16 mouse cellular contexts compared by ENCODE assay signal in the genomic region with DNA sequence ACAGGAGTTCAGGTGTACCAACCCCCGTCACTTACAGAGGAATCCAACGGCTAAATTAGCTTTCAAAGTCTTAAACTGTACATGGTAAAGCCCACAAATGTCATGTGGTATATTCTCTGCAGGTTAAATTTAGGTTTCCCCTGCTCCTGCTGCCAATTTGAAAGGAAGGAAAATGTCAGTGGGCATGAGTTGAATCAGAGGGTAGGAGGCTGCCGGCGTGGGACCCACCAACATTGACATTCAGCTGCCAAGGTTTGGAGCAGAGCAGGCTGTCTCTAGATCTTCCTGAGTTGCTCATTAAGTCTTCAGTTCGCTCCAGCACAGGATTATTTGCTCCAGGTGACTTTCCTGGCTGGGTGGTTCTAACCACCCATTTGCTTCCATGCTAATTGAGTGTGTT.
DNase-seq lines count a peak whose midpoint lies in the region.
"Had no signal": no experiment of that assay in that cellular context is flagged by ENCODE, and none has a peak within 500 bp of the region (broad histone marks: within the 10 kb centered on the region; RNA-seq: fewer than 3 reads in every experiment).

No protein-coding gene starts in this region.

- peak; percentile 40 for DNase-seq in right cerebral cortex, adult 18-20 months
- DNase-seq in right cerebral cortex, postnatal 4 days = no peak
- peak; percentile 5 to 8 for DNase-seq in frontal cortex, postnatal 14 days (ENCODE audit: low spot score in 2 of 2)
- DNase-seq in right cerebral cortex, postnatal 10 days (ENCODE audit: low spot score in 2 of 2) = peak; percentile 30 to 31
- DNase-seq in heart, adult 18-20 months = no peak
- DNase-seq in gastrocnemius, postnatal 25 days = no peak
- DNase-seq in cerebellum, postnatal 4 days (ENCODE audit: low spot score in 2 of 2) = no peak
- DNase-seq: adrenal gland, adult 8-10 months; cerebellum, adult 2 months; cerebellum, postnatal 36 days; forebrain, postnatal 0 days; heart, adult 2 months; kidney, adult 11 months; kidney, postnatal 4 days; lung, postnatal 4 days; thymus, postnatal 25 days had no signal

Comparison
In these comparisons a context has a peak if more than half of its experiments do, and no peak if none do; other contexts are left out.
1. DNase-seq: peak in right cerebral cortex, adult 18-20 months (single experiment), frontal cortex, postnatal 14 days (2 of 2) and right cerebral cortex, postnatal 10 days (2 of 2); none in right cerebral cortex, postnatal 4 days (single experiment), heart, adult 18-20 months (0 of 2), gastrocnemius, postnatal 25 days (single experiment) and cerebellum, postnatal 4 days (0 of 2).